Mouse (Mus musculus) testis, adult 2 months (tissue): ENCODE measurements around the gene Ifi204. TPM values are rescaled to one million over a fixed set of nuclear protein-coding genes. Genes with fewer than 3 reads are reported as not detected.
"Not testable (repeated sequence)": the region's sequence is repeated elsewhere in the genome, so short reads cannot be mapped to it uniquely, and the experiment has no call there.

Source experiments
- H3K27ac ChIP-seq: fragments of 200-500 bp; 2 replicates; pipeline ENCODE4 v1.5.1; 2012; ENCODE audit warnings: low read depth, low read length; ENCODE audit not compliant: control insufficient read depth, insufficient read depth
- H3K27me3 ChIP-seq: fragments of 200-500 bp; 2 replicates; pipeline ENCODE4 v1.6.1; 2012; ENCODE audit warnings: mild to moderate bottlenecking, low read length, moderate library complexity; ENCODE audit not compliant: control insufficient read depth, insufficient read depth
- H3K36me3 ChIP-seq: fragments of 200-500 bp; 2 replicates; pipeline ENCODE4 v1.6.1; 2012; ENCODE audit warnings: mild to moderate bottlenecking, low read length; ENCODE audit not compliant: control insufficient read depth, insufficient read depth
- H3K4me1 ChIP-seq: fragments of 200-500 bp; 2 replicates; pipeline ENCODE4 v1.6.1; 2012; ENCODE audit warnings: low read length; ENCODE audit not compliant: control insufficient read depth, insufficient read depth
- H3K4me3 ChIP-seq: fragments of 200-500 bp; 2 replicates; pipeline ENCODE4 v1.5.1; 2012; ENCODE audit warnings: low read depth, mild to moderate bottlenecking, low read length, moderate library complexity, mixed read lengths; ENCODE audit not compliant: control insufficient read depth
- CTCF ChIP-seq: fragments of 200-500 bp; IDR thresholded peaks from 2 replicates; pipeline ENCODE4 v1.5.1; 2012; ENCODE audit warnings: low read depth, mild to moderate bottlenecking, inconsistent platforms, low read length, moderate library complexity; ENCODE audit not compliant: control insufficient read depth, insufficient read depth, insufficient replicate concordance
- POLR2A ChIP-seq: fragments of 200-500 bp; IDR thresholded peaks from 2 replicates; pipeline ENCODE4 v1.6.1; 2012; ENCODE audit warnings: low read depth, mild to moderate bottlenecking, inconsistent platforms, low read length, moderate library complexity; ENCODE audit not compliant: control insufficient read depth
- polyA plus RNA-seq: library from polyadenylated mRNA; depleted of rRNA; stranded (reverse); fragments of >200 nt; gene quantifications from 2 replicates; pipeline ENCODE4 v1.2.3, GENCODE M21; 2012; rRNA removed

Gene Ifi204
- polyA plus RNA-seq, 1 experiment, result 0.14 TPM

DNA sequence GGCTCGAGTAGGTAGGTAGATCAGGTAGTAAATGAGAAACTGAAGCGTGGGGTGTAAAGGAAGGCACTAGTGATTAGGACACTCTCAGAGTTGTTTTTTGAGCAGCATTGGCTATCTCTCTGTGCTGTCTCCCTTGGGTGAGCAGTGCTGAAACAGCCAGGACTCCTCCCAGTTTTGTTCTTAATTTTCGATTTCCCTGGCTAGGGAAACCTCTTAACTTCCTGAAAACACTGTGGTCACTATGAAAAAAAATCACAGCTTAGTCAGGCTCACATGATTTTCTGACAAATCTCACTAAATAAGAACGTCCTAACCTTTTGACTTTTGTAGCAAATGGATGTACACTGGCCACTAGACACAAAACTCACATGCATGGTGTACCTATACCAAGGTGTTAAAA is 25.1 kb downstream of the Ifi204 start, which contains the start of gene Ifi207:
TSS of gene Ifi207 (minus strand) at position 92 of the 400 bp plus-strand sequence.
- H3K36me3 ChIP-seq, result no peaks in the 10 kb centered on the region
- peak within 1 kb of the TSS; percentile 17; the same call in 1 of the 2 replicates for H3K27ac ChIP-seq
- no peaks in the 10 kb centered on the region for H3K4me1 ChIP-seq
- no peak within 1 kb of the TSS for H3K4me3 ChIP-seq
- TF ChIP-seq CTCF (no peak), POLR2A (no peak)
- H3K27me3 ChIP-seq, result no peaks in the 10 kb centered on the region

DNA sequence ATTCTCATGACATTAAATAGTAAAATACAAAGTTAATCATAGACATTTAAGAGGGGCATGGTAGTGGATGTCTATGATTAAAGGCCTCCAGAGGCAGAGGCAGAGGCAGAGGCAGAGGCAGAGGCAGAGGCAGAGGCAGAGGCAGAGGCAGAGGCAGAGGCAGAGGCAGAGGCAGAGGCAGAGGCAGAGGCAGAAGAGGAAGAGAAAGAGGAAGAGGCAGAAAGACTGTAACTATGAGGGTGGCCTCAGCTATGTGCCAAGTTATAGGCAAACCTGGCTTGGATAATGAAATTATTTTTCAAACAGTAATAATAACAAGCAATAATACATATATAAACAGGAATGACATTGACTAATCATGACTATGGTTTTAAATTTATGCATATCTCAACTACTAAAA is 26.2 kb downstream of the Ifi204 start:
- Histone ChIP-seq H3K27me3 (no peaks in the 10 kb centered on the region), H3K4me3 (no peak overlapping the region), H3K36me3 (no peaks in the 10 kb centered on the region), H3K4me1 (no peaks in the 10 kb centered on the region), H3K27ac (no peak overlapping the region)
- TF ChIP-seq POLR2A (no peak), CTCF (no peak)

DNA sequence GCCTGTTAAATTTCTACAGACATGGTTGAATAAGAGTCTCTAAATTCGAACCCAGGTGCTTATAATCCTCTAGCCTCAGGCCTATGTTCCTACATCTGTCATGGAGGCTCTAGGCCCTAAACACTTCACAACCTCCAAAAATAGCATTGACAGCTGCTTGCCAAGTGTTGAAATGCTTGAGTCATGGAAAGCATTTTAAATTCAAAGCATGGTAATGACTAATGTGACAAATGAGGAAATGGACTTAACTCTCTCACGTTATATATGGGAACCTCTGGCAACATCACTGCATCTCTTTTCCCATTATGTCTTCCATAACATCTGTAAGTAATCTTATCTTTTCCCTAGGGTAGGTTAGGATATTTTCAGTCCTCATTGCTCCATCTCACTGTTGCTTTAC is 29.8 kb downstream of the Ifi204 start:
- TF ChIP-seq POLR2A, result no peak
- no peak for TF ChIP-seq CTCF
- Histone ChIP-seq H3K36me3 (no peaks in the 10 kb centered on the region), H3K4me3 (no peak overlapping the region), H3K27me3 (no peaks in the 10 kb centered on the region), H3K27ac (no peak overlapping the region), H3K4me1 (peaks cover 2% of the 10 kb centered on the region)

DNA sequence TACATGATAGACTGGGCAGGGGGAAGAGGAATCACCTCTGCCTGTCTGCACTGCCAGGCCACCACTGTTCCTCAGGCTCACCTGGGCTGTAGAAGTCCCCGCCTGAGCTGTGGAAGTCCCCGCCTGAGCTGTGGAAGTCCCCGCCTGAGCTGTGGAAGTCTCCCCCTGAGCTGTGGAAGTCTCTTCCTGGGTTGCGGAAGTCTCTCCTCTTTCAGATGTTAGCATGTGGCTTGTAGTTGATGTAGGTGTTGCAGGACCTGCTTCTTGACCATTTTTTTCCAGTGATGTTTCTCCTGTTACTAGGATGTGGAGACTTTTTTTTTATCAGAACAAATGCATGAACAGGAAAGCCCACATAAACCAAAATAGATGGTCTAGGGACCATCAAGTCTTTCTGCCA is 31.7 kb downstream of the Ifi204 start:
- not testable (repeated sequence) for H3K27ac ChIP-seq, H3K27me3 ChIP-seq, H3K4me1 ChIP-seq, H3K4me3 ChIP-seq, H3K36me3 ChIP-seq

DNA sequence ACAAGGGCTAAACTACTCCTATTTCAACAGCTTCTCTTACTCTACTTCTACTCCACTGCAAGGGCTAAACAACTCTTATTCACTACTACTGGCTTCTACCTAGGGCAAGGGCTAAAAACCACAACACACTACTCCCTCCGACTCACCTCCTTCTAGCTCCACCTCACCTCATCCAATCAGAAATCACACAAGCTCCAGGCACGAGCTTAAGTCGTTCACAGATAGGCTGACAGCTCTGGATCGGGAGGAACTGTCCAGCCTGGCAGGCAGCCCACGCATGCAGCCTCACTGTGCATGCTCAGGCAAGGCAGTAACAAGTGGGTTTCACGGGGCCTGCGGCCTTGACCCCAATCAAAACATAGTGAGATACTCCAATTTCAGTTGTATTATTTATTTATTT is 33.5 kb downstream of the Ifi204 start:
- H3K27me3 ChIP-seq, result no peaks in the 10 kb centered on the region
- no peak for TF ChIP-seq POLR2A
- TF ChIP-seq CTCF, result no peak
- no peak overlapping the region for H3K4me3 ChIP-seq
- H3K36me3 ChIP-seq, result no peaks in the 10 kb centered on the region
- H3K27ac ChIP-seq, result no peak overlapping the region
- H3K4me1 ChIP-seq, result peaks cover 2% of the 10 kb centered on the region

Other genes starting within 250 kb of the Ifi204 start
- 0.14 and 0.20 TPM in 2 replicates for gene Ifi214, start 231.0 kb downstream of the Ifi204 start, polyA plus RNA-seq
- 0.05 TPM in 2 replicates for gene Ifi213, start 167.7 kb downstream of the Ifi204 start, polyA plus RNA-seq
- 1.0 TPM in 2 replicates for gene Ifi209, start 136.0 kb downstream of the Ifi204 start, polyA plus RNA-seq
- gene Ifi208, start 93.3 kb downstream of the Ifi204 start, polyA plus RNA-seq, result 0.07 and 0.14 TPM in 2 replicates
- 0.81 and 0.88 TPM in 2 replicates for gene Ifi207, start 25.2 kb downstream of the Ifi204 start, polyA plus RNA-seq
- 0.05 TPM in 1 of 2 replicates, not detected in the other for gene Ifi211, start 146.1 kb upstream of the Ifi204 start, polyA plus RNA-seq
- gene Mndal, start 175.5 kb upstream of the Ifi204 start, polyA plus RNA-seq, result 0.13 and 0.35 TPM in 2 replicates
- gene Ifi203, start 175.7 kb upstream of the Ifi204 start, polyA plus RNA-seq, result 0.42 and 0.74 TPM in 2 replicates
- gene Ifi202b, start 215.8 kb upstream of the Ifi204 start, polyA plus RNA-seq, result not detected in 2 replicates